In the genomic region with DNA sequence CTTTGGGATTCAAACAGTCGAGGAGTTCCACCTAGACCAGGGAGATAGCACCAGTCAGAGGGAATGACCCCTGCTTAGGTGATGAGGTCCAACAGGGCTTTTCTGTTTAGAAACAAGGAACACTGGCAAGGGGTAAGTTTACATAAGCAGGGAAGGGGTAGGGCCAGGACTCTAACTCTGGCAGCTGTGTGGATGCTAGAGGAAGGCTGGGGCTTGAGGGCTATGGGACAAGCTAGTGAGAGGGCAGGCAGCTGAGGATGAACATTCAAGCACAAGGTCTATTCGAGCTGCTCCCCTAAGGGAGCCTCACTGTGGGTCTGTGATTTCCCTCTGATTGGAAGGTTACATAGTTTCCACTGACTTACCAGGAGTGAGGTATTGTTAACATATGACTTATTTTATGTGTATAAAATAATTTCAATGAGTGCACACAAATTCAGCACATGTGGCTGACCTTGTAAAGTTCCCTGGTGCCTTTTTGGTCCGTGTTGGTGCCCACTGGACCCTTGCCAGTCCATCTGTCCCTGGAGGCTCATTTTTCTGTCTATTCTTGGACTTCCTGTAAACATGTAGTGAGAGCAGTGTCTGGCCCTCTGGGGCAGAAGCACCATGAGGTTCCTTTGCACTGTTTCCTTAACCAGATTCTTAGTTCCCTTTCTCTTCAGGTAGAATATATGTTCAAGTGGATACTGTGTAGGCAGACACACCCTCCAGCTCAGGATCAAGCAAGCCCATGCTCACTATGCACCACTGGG, we compare ENCODE assay signal across 10 mouse cellular contexts. TPM values are rescaled to one million over a fixed set of nuclear protein-coding genes. Genes with fewer than 3 reads are reported as not detected.
DNase-seq lines count a peak whose midpoint lies in the region; ATAC-seq lines count a peak whose summit lies in the region.
"Had no signal": no experiment of that assay in that cellular context is flagged by ENCODE, and none has a peak within 500 bp of the region (broad histone marks: within the 10 kb centered on the region; RNA-seq: fewer than 3 reads in every experiment).

No protein-coding gene starts in this region.

- ATAC-seq in cerebellum, adult (ENCODE audit: insufficient number of reproducible peaks, low FRiP score, low TSS enrichment) = no peak
- no peak for ATAC-seq in activated CD4-positive, CD25-positive, alpha-beta regulatory T cell, adult 4 months

- peak; percentile 13 for DNase-seq in cerebellum, adult 9-11 months
- DNase-seq in A20 (ENCODE audit: low read depth, low spot score) = peak; percentile 70
- DNase-seq in heart, adult 18-20 months = peak; percentile 74 to 80
- peak; percentile 37 to 38 for DNase-seq in kidney, postnatal 4 days
- no peak for DNase-seq in embryo, embryonic 10 days (ENCODE audit: low spot score)
- no peak for DNase-seq in cerebellum, postnatal 36 days

RNA-seq across cellular contexts. Expression of a gene that starts 1.7 kb away (rescaled TPM):
- 100 to 1,000 TPM; 907 to 950 TPM for total RNA-seq in heart, adult 18-20 months (2021)
- polyA plus RNA-seq in activated CD4-positive, CD25-positive, alpha-beta regulatory T cell, adult 4 months (2017; shearing (Covaris generic)) = 100 to 1,000 TPM; 167 to 192 TPM

RNA-seq across cellular contexts. Expression of a gene that starts 12.4 kb away (rescaled TPM):
- under 1 TPM in 1 of 2 experiments, not detected in 1; 0.72 TPM for total RNA-seq in heart, adult 18-20 months (2021)
- polyA plus RNA-seq in activated CD4-positive, CD25-positive, alpha-beta regulatory T cell, adult 4 months (2017; shearing (Covaris generic)) = not detected
- polyA plus RNA-seq: limb, embryonic 11.5 days; stomach, embryonic 15.5 days had no signal

RNA-seq across cellular contexts. Expression of a gene that starts 42.2 kb away (rescaled TPM):
- total RNA-seq in heart, adult 18-20 months (2021) = under 1 TPM; 0.82 to 0.90 TPM
- not detected for polyA plus RNA-seq in activated CD4-positive, CD25-positive, alpha-beta regulatory T cell, adult 4 months (2017; shearing (Covaris generic))
- polyA plus RNA-seq: limb, embryonic 11.5 days; stomach, embryonic 15.5 days had no signal

RNA-seq across cellular contexts. Expression of a gene that starts 57.3 kb away (rescaled TPM):
- not detected for total RNA-seq in heart, adult 18-20 months (2021)
- polyA plus RNA-seq in activated CD4-positive, CD25-positive, alpha-beta regulatory T cell, adult 4 months (2017; shearing (Covaris generic)) = not detected
- polyA plus RNA-seq: limb, embryonic 11.5 days; stomach, embryonic 15.5 days had no signal

Comparison
In these comparisons a context has a peak if more than half of its experiments do, and no peak if none do; other contexts are left out.
1. DNase-seq: peak in cerebellum, adult 9-11 months (single experiment), A20 (single experiment), heart, adult 18-20 months (2 of 2) and kidney, postnatal 4 days (2 of 2); none in embryo, embryonic 10 days (single experiment) and cerebellum, postnatal 36 days (0 of 2).